ENCODE assay signal across 1 mouse cellular context in the genomic region with DNA sequence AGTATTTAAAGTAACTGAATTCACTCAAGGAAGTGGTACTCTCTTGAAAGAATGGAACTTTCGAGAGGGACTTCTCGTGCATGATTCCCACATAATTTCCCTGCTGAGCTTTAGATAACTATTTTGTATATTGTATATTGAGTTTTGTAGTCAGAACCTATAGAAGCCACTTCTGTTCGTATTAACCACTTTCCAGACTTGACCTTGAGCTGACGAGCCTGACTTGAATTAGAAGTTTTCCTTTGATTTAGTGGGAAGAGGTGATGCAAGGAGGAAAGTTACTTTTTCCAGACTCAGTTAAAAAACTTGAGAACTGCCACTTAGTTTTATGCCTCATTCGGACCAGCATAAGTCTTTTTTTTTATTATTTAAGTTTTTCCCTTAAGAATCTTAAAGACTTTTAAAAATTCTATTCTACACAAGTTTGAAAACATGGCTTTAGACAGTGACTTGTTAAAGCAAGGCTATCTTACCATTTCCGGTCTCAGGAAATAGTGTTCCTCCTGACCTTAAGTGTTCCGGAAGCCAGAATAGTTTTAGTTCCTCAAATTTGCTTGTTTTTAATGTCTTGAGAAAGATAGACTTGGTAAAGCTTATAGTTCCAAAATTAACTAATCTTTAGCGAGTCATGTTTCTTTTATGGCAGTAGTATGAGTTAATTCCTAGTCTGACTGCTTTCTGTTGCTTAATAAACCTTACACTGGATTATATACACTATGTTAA.
TF ChIP-seq lines count a peak whose summit lies in the region.

No protein-coding gene starts in this region.

TF ChIP-seq in MEL, 35 proteins besides CTCF, POLR2A, EP300 and RAD21 (continued from another document):
- TF ChIP-seq MAFK (IDR thresholded peaks at IDR 0.05; ENCODE audit: borderline replicate concordance, low read depth, low read length) (peak; percentile 54; the same call in 1 of the 2 replicates), SMC3 (IDR thresholded peaks at IDR 0.05; ENCODE audit: low read depth, low read length) (no peak), USF2 (IDR thresholded peaks at IDR 0.05; ENCODE audit: borderline replicate concordance in 1 of 2, insufficient read depth in 1 of 2, low read depth in 1 of 2, low read length in 2 of 2) (no peak), MXI1 (IDR thresholded peaks at IDR 0.05; ENCODE audit: low read depth, low read length) (peak; percentile 81), JUND (IDR thresholded peaks at IDR 0.05; ENCODE audit: low read depth, low read length) (0 out of 2 replicates have a peak, but pooled peaks have one; percentile 38), ZMIZ1 (IDR thresholded peaks at IDR 0.05; ENCODE audit: low read depth, low read length) (peak; percentile 64; the same call in 1 of the 2 replicates), SIN3A (IDR thresholded peaks at IDR 0.05; ENCODE audit: low read length) (peak; percentile 97), KAT2A (conservative IDR thresholded peaks at IDR 0.05; ENCODE audit: low read depth, low read length) (peak; percentile 33; the same call in 1 of the 2 replicates), CHD1 (IDR thresholded peaks at IDR 0.05; ENCODE audit: low read depth, low read length) (peak; percentile 83; the same call in 1 of the 2 replicates), E2F4 (IDR thresholded peaks at IDR 0.05; ENCODE audit: borderline replicate concordance, low read depth, low read length) (0 out of 2 replicates have a peak, but pooled peaks have one; percentile 31), TCF12 (IDR thresholded peaks at IDR 0.05; ENCODE audit: low read depth, low read length) (peak; percentile 56), CHD2 (IDR thresholded peaks at IDR 0.05; ENCODE audit: low read length) (peak; percentile 16; the same call in 1 of the 2 replicates), POLR2AphosphoS5 (IDR thresholded peaks at IDR 0.05; ENCODE audit: borderline replicate concordance, low read depth, low read length) (no peak), GABPA (IDR thresholded peaks at IDR 0.05; ENCODE audit: low read depth, low read length) (no peak), ZC3H11A (IDR thresholded peaks at IDR 0.05; ENCODE audit: low read depth, low read length) (no peak), ZKSCAN1 (IDR thresholded peaks at IDR 0.05; ENCODE audit: low read depth, low read length) (no peak), MAZ (IDR thresholded peaks at IDR 0.05; ENCODE audit: low read depth, low read length) (peak; percentile 73; the same call in 1 of the 2 replicates), ELF1 (IDR thresholded peaks at IDR 0.05; ENCODE audit: low read depth, low read length) (peak; percentile 77), TBP (IDR thresholded peaks at IDR 0.05; ENCODE audit: low read depth, low read length) (peak; percentile 81; the same call in 1 of the 2 replicates), RCOR1 (IDR thresholded peaks at IDR 0.05; ENCODE audit: low read depth, low read length) (peak; percentile 93)
